Comparison of ENCODE assay signal across 7 mouse cellular contexts in the genomic region with DNA sequence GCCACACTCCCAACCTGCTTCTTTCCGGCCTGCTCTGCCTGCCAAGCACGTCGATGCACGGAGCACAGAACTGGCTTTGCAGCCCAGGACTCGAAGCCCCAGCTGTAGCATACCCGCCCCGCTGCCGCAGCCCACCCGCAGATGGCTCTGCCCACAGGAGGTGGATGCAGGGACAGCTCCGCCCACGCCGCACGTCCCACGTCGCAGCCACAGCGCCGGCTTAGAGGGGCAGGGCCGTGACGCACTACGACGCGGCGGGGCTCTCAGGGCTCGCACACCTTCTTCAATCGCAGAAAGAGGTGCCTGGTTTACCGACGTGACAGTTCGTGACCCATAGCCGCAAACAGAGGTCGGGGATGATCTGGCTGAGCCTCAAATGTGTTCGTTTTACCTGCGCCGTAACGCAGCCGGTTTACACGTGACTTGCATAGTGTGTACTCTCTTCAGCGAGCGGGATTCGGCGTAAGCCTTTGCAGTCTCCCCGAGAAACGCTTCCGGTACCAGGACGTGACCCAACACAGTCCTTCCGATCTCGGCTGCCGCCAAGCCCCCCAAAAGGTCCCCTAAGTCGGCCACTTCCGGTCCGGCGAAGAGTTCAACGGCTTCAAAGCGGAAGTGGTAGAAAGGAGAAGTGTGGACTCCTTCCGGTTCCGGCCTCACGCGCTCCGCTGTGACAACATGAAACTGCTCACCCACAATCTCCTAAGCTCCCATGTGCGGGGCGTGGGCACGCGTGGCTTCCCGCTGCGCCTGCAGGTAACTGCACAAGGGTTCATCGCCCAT. TPM values are rescaled to one million over a fixed set of nuclear protein-coding genes. Genes with fewer than 3 reads are reported as not detected.
DNase-seq lines count a peak whose midpoint lies in the region; ATAC-seq lines count a peak whose summit lies in the region.

A gene (plus strand): TSS at position 192 of the 783 bp plus-strand sequence.
A gene (minus strand): TSS at position 600 of the 783 bp plus-strand sequence.

- peak within 1 kb of the TSS; percentile 56 for H3K4me3 ChIP-seq in intestine, embryonic 15.5 days (replicated peaks)
- peak within 1 kb of the TSS; percentile 82 for H3K4me3 ChIP-seq in midbrain, embryonic 10.5 days

- under 1% methylated on average over 65 of the region's 65 CpGs for WGBS in intestine, embryonic 15.5 days
- WGBS in midbrain, embryonic 10.5 days: under 1% methylated on average over 65 of the region's 65 CpGs

- H3K4me1 ChIP-seq in intestine, embryonic 15.5 days (replicated peaks): peaks cover 20% of the 10 kb centered on the region
- H3K4me1 ChIP-seq in midbrain, embryonic 10.5 days: peaks cover 34% of the 10 kb centered on the region

- H3K36me3 ChIP-seq in intestine, embryonic 15.5 days: peaks cover 35% of the 10 kb centered on the region
- H3K36me3 ChIP-seq in midbrain, embryonic 10.5 days: peaks cover 60% of the 10 kb centered on the region

- no peaks in the 10 kb centered on the region for H3K9me3 ChIP-seq in intestine, embryonic 15.5 days
- H3K9me3 ChIP-seq in midbrain, embryonic 10.5 days (replicated peaks): no peaks in the 10 kb centered on the region

- H3K27ac ChIP-seq in intestine, embryonic 15.5 days: peak within 1 kb of the TSS; percentile 99
- peak within 1 kb of the TSS; percentile 90 for H3K27ac ChIP-seq in midbrain, embryonic 10.5 days (replicated peaks)

- DNase-seq in adrenal gland, adult 18-20 months (ENCODE audit: low spot score in 2 of 2): peak; percentile 80 to 82
- peak; percentile 97 for DNase-seq in embryo, embryonic 11 days
- peak; percentile 79 to 81 for DNase-seq in gastrocnemius, postnatal 36 days
- DNase-seq in left cerebral cortex, postnatal 25 days (ENCODE audit: low spot score in 2 of 2): peak; percentile 94 to 98
- DNase-seq in midbrain, embryonic 10.5 days (ENCODE audit: low spot score): peak; percentile 93
- peak; percentile 89 for DNase-seq in right cerebral cortex, postnatal 4 days

- peak within 1 kb of the TSS; percentile 68 for H3K9ac ChIP-seq in intestine, embryonic 15.5 days

- ATAC-seq in intestine, embryonic 15.5 days: peak; percentile 93

- intact Hi-C loops in gastrocnemius, postnatal 36 days (cut with DNase I): no loop called here
- intact Hi-C loops in left cerebral cortex, postnatal 25 days (cut with DNase I): loop anchor here (5.0 kb wide), 3 partner anchors 37 to 422 kb away; a partner anchor contains a TSS

- peak within 1 kb of the TSS; percentile 77 for H3K4me2 ChIP-seq in intestine, embryonic 15.5 days (replicated peaks)

- H3K27me3 ChIP-seq in intestine, embryonic 15.5 days (replicated peaks): no peaks in the 10 kb centered on the region
- no peaks in the 10 kb centered on the region for H3K27me3 ChIP-seq in midbrain, embryonic 10.5 days (ENCODE audit: low read depth, poor library complexity, severe bottlenecking)

RNA-seq across cellular contexts. Expression of the first gene that starts in this region (rescaled TPM):
- 100 to 1,000 TPM in 1 of 2 experiments, 10 to 100 TPM in 1; 83.2 to 110 TPM for total RNA-seq in adrenal gland, adult 18-20 months (2021)
- total RNA-seq in gastrocnemius, postnatal 36 days (2021): 10 to 100 TPM; 31.7 to 38.8 TPM
- polyA plus RNA-seq in intestine, embryonic 15.5 days (2015; fragmentation: Nextera tagmentation; extraction: Ambion mirVana): 124 TPM in 2 replicates
- total RNA-seq in left cerebral cortex, postnatal 25 days (2021): 10 to 100 TPM; 35.0 to 43.2 TPM
- polyA plus RNA-seq in midbrain, embryonic 10.5 days (2016; fragmentation: Nextera tagmentation; extraction: Ambion mirVana): 150 and 156 TPM in 2 replicates

RNA-seq across cellular contexts. Expression of the second gene that starts in this region (rescaled TPM):
- total RNA-seq in adrenal gland, adult 18-20 months (2021): 100 to 1,000 TPM; 303 to 375 TPM
- 100 to 1,000 TPM; 204 to 205 TPM for total RNA-seq in gastrocnemius, postnatal 36 days (2021)
- polyA plus RNA-seq in intestine, embryonic 15.5 days (2015; fragmentation: Nextera tagmentation; extraction: Ambion mirVana): 184 and 205 TPM in 2 replicates
- 100 to 1,000 TPM; 337 to 358 TPM for total RNA-seq in left cerebral cortex, postnatal 25 days (2021)
- 169 and 180 TPM in 2 replicates for polyA plus RNA-seq in midbrain, embryonic 10.5 days (2016; fragmentation: Nextera tagmentation; extraction: Ambion mirVana)

Comparison
In these comparisons a context has a peak if more than half of its experiments do, and no peak if none do; other contexts are left out.
1. Peak in every context shown above with its lines: DNase-seq, ATAC-seq, H3K4me3 ChIP-seq and H3K27ac ChIP-seq.